Mouse (Mus musculus) G1E (cell line): Measurements from ENCODE around the gene Filip1l. TPM values are rescaled to one million over a fixed set of nuclear protein-coding genes. Genes with fewer than 3 reads are reported as not detected.

Source experiments
- ATAC-seq: 2 replicates; pipeline ENCODE4 v1.8.0; 2016; ENCODE audit warnings: mild to moderate bottlenecking; ENCODE audit not compliant: insufficient number of reproducible peaks, poor library complexity, low FRiP score, severe bottlenecking; ENCODE audit errors: extremely low read depth
- DNase-seq: peaks from one replicate; pipeline ENCODE4 v3.0.0; 2012; ENCODE audit warnings: low spot score
- H3K27me3 ChIP-seq: 2 replicates; pipeline ENCODE4 v1.6.1; 2012; ENCODE audit warnings: mild to moderate bottlenecking, low read length, inconsistent platforms; ENCODE audit not compliant: insufficient read depth
- H3K36me3 ChIP-seq: replicated peaks from 2 replicates; pipeline ENCODE3; 2012; ENCODE audit warnings: mild to moderate bottlenecking, inconsistent platforms
- H3K4me1 ChIP-seq: 2 replicates; pipeline ENCODE4 v1.6.1; 2012; ENCODE audit warnings: low read depth, low read length, inconsistent platforms, mixed read lengths; ENCODE audit not compliant: insufficient read depth
- H3K4me3 ChIP-seq: 2 replicates; pipeline ENCODE4 v1.5.1; 2012; ENCODE audit warnings: low read depth, mild to moderate bottlenecking, inconsistent platforms, low read length, moderate library complexity, mixed read lengths
- H3K9me3 ChIP-seq: replicated peaks from 2 replicates; pipeline ENCODE4 v1.6.1; 2012; ENCODE audit warnings: inconsistent platforms
- CTCF ChIP-seq: IDR thresholded peaks from 2 replicates; pipeline ENCODE4 v1.5.1; 2012; ENCODE audit warnings: low read depth, low read length, inconsistent platforms, mixed read lengths
- GATA1 ChIP-seq: IDR thresholded peaks from 2 replicates; pipeline ENCODE4 v1.6.1; 2012; ENCODE audit warnings: borderline replicate concordance, low read length, inconsistent platforms, mixed read lengths
- GATA2 ChIP-seq: IDR thresholded peaks from 2 replicates; pipeline ENCODE4 v1.6.1; 2012; ENCODE audit warnings: low read depth, low read length, inconsistent platforms, borderline replicate concordance
- POLR2AphosphoS5 ChIP-seq: IDR thresholded peaks from 2 replicates; pipeline ENCODE4 v1.6.1; 2012; ENCODE audit warnings: low read depth, low read length, inconsistent platforms; ENCODE audit not compliant: insufficient replicate concordance
- TAL1 ChIP-seq: conservative IDR thresholded peaks from 2 replicates; pipeline ENCODE4 v1.6.1; 2012; ENCODE audit warnings: low read depth, low read length, inconsistent platforms, mixed read lengths
- polyA plus RNA-seq: library from polyadenylated mRNA; stranded (reverse); fragments of >175 nt; gene quantifications from 2 replicates; pipeline ENCODE4 v1.2.3, GENCODE M21; 2012
- total RNA-seq, 2 experiments: library from RNA; stranded (forward) in 1 of 2; stranded (reverse) in 1 of 2; fragments of 200-1000 nt in 1 of 2; fragments of >200 nt in 1 of 2; fragmentation: Nextera tagmentation in 1 of 2; gene quantifications; 2 replicates each; pipeline ENCODE4 v1.2.3; 2014 to 2017

The Filip1l gene
- total and polyA plus RNA-seq, 3 experiments, result 0.01 to 0.22 TPM; not detected in 1

GRCm38 (mm10) chr16:57513562-57513961, 160.7 kb downstream of the Filip1l start:
- H3K9me3 ChIP-seq, result no peaks in the 10 kb centered on the region
- TF ChIP-seq TAL1 (no peak), POLR2AphosphoS5 (no peak), CTCF (no peak), GATA1 (no peak), GATA2 (no peak)
- H3K36me3 ChIP-seq, result peaks cover 6% of the 10 kb centered on the region
- H3K4me1 ChIP-seq, result no peaks in the 10 kb centered on the region
- DNase-seq, result no peak
- H3K4me3 ChIP-seq, result no peak overlapping the region
- no peak for ATAC-seq
- no peaks in the 10 kb centered on the region for H3K27me3 ChIP-seq

- ATAC-seq (no peak), DNase-seq (no peak)
- Histone ChIP-seq H3K9me3 (no peaks in the 10 kb centered on the region), H3K36me3 (peaks cover 6% of the 10 kb centered on the region), H3K4me1 (no peaks in the 10 kb centered on the region), H3K4me3 (no peak overlapping the region), H3K27me3 (no peaks in the 10 kb centered on the region)
- TF ChIP-seq GATA2 (no peak), TAL1 (no peak), GATA1 (no peak), CTCF (no peak), POLR2AphosphoS5 (no peak)
Measured at GRCm38 (mm10) chr16:57514371-57514770, 161.5 kb downstream of the Filip1l start.

- H3K27me3 ChIP-seq, result no peaks in the 10 kb centered on the region
- no peak for DNase-seq
- no peak for ATAC-seq
- H3K36me3 ChIP-seq, result peaks cover 6% of the 10 kb centered on the region
- TF ChIP-seq GATA2, result no peak
- no peak for TF ChIP-seq CTCF
- no peak for TF ChIP-seq TAL1
- TF ChIP-seq POLR2AphosphoS5, result no peak
- TF ChIP-seq GATA1, result no peak
- no peaks in the 10 kb centered on the region for H3K9me3 ChIP-seq
- H3K4me1 ChIP-seq, result no peaks in the 10 kb centered on the region
- H3K4me3 ChIP-seq, result no peak overlapping the region
Measured at GRCm38 (mm10) chr16:57515636-57516035, 162.7 kb downstream of the Filip1l start.

- Histone ChIP-seq H3K4me1 (no peaks in the 10 kb centered on the region), H3K36me3 (no peaks in the 10 kb centered on the region), H3K4me3 (no peak overlapping the region), H3K27me3 (no peaks in the 10 kb centered on the region), H3K9me3 (no peaks in the 10 kb centered on the region)
- no peak for ATAC-seq
- no peak for DNase-seq
- TF ChIP-seq POLR2AphosphoS5, result no peak
- TF ChIP-seq TAL1, result no peak
- no peak for TF ChIP-seq CTCF
- TF ChIP-seq GATA2, result no peak
- no peak for TF ChIP-seq GATA1
Measured at GRCm38 (mm10) chr16:57525046-57525445, 172.2 kb downstream of the Filip1l start.

- Histone ChIP-seq H3K9me3 (no peaks in the 10 kb centered on the region), H3K36me3 (no peaks in the 10 kb centered on the region), H3K27me3 (no peaks in the 10 kb centered on the region), H3K4me3 (no peak overlapping the region), H3K4me1 (no peaks in the 10 kb centered on the region)
- TF ChIP-seq GATA2 (no peak), CTCF (no peak)
- no peak for DNase-seq
- ATAC-seq, result no peak
Measured at GRCm38 (mm10) chr16:57525476-57525875, 172.6 kb downstream of the Filip1l start.

GRCm38 (mm10) chr16:57526893-57527292, 174.0 kb downstream of the Filip1l start:
- H3K9me3 ChIP-seq, result no peaks in the 10 kb centered on the region
- ATAC-seq (no peak), DNase-seq (no peak)
- H3K27me3 ChIP-seq, result no peaks in the 10 kb centered on the region
- H3K4me3 ChIP-seq, result no peak overlapping the region
- TF ChIP-seq CTCF (no peak), TAL1 (no peak), POLR2AphosphoS5 (no peak), GATA1 (no peak), GATA2 (no peak)
- no peaks in the 10 kb centered on the region for H3K36me3 ChIP-seq
- no peaks in the 10 kb centered on the region for H3K4me1 ChIP-seq

GRCm38 (mm10) chr16:57528457-57528856, 175.6 kb downstream of the Filip1l start:
- H3K36me3 ChIP-seq, result no peaks in the 10 kb centered on the region
- no peaks in the 10 kb centered on the region for H3K27me3 ChIP-seq
- TF ChIP-seq GATA1 (no peak), CTCF (no peak), TAL1 (no peak), GATA2 (no peak), POLR2AphosphoS5 (no peak)
- no peaks in the 10 kb centered on the region for H3K9me3 ChIP-seq
- ATAC-seq (no peak), DNase-seq (no peak)
- no peak overlapping the region for H3K4me3 ChIP-seq
- H3K4me1 ChIP-seq, result no peaks in the 10 kb centered on the region
